ENCODE assay signal across 9 mouse cellular contexts in genomic region chr17:56022131-56022988, GRCm38 (mm10). TPM values are rescaled to one million over a fixed set of nuclear protein-coding genes. Genes with fewer than 3 reads are reported as not detected.
DNase-seq lines count a peak whose midpoint lies in the region; ATAC-seq and TF ChIP-seq lines count a peak whose summit lies in the region.
"Had no signal": no experiment of that assay in that cellular context is flagged by ENCODE, and none has a peak within 500 bp of the region (broad histone marks: within the 10 kb centered on the region; RNA-seq: fewer than 3 reads in every experiment).

No protein-coding gene starts in this region.

- no peak overlapping the region for H3K4me2 ChIP-seq in limb, embryonic 13.5 days (replicated peaks)
- H3K4me2 ChIP-seq in hindbrain, embryonic 14.5 days (replicated peaks), result no peak overlapping the region

- no peak overlapping the region for H3K4me3 ChIP-seq in limb, embryonic 13.5 days
- H3K4me3 ChIP-seq in limb, embryonic 10.5 days, result no peak overlapping the region
- no peak overlapping the region for H3K4me3 ChIP-seq in bone marrow macrophage, adult 2 months (ENCODE audit: insufficient read depth, low read length)
- H3K4me3 ChIP-seq in hindbrain, embryonic 14.5 days (replicated peaks; ENCODE audit: low read length), result no peak overlapping the region

- no peaks in the 10 kb centered on the region for H3K27me3 ChIP-seq in limb, embryonic 13.5 days
- H3K27me3 ChIP-seq in limb, embryonic 10.5 days (ENCODE audit: low read depth, poor library complexity, severe bottlenecking), result no peaks in the 10 kb centered on the region
- H3K27me3 ChIP-seq in hindbrain, embryonic 14.5 days (ENCODE audit: control insufficient read depth, insufficient read depth, low read length), result no peaks in the 10 kb centered on the region

- no peak for TF ChIP-seq CTCF in bone marrow macrophage, adult 2 months (IDR thresholded peaks at IDR 0.05; ENCODE audit: low read depth, low read length)

- ATAC-seq in limb, embryonic 13.5 days (ENCODE audit: low FRiP score, low read depth), result no peak
- ATAC-seq in CD4-positive, CD25-positive, alpha-beta regulatory T cell, adult 4 months, result peak; percentile 31
- no peak for ATAC-seq in hindbrain, embryonic 14.5 days (ENCODE audit: low FRiP score)

- WGBS in limb, embryonic 13.5 days, result 34% methylated on average over 2 of the region's 2 CpGs
- 61% methylated on average over 2 of the region's 2 CpGs for WGBS in limb, embryonic 10.5 days
- WGBS in hindbrain, embryonic 14.5 days, result 40% methylated on average over 2 of the region's 2 CpGs

- peak overlapping the region; percentile 4; the same call in 1 of the 2 replicates for H3K9ac ChIP-seq in limb, embryonic 13.5 days
- H3K9ac ChIP-seq in hindbrain, embryonic 14.5 days, result no peak overlapping the region

- peaks cover 73% of the 10 kb centered on the region for H3K36me3 ChIP-seq in limb, embryonic 13.5 days
- peaks cover 79% of the 10 kb centered on the region for H3K36me3 ChIP-seq in limb, embryonic 10.5 days
- peaks cover 33% of the 10 kb centered on the region for H3K36me3 ChIP-seq in hindbrain, embryonic 14.5 days (replicated peaks; ENCODE audit: control insufficient read depth, insufficient read depth)

- no peak overlapping the region for H3K27ac ChIP-seq in limb, embryonic 13.5 days
- H3K27ac ChIP-seq in limb, embryonic 10.5 days, result no peak overlapping the region
- H3K27ac ChIP-seq in bone marrow macrophage, adult 2 months (ENCODE audit: insufficient read depth, low read depth, low read length), result peak overlapping the region; percentile 82
- peak overlapping the region; percentile 28; the same call in 1 of the 2 replicates for H3K27ac ChIP-seq in hindbrain, embryonic 14.5 days

- H3K4me1 ChIP-seq in limb, embryonic 13.5 days, result 0 out of 2 replicates have a peak, but pooled peaks cover 5% of the 10 kb centered on the region
- H3K4me1 ChIP-seq in limb, embryonic 10.5 days, result peaks cover 36% of the 10 kb centered on the region
- peaks cover 60% of the 10 kb centered on the region for H3K4me1 ChIP-seq in bone marrow macrophage, adult 2 months (ENCODE audit: control insufficient read depth, insufficient read depth, low read length)
- peaks cover 14% of the 10 kb centered on the region; the same call in 1 of the 2 replicates for H3K4me1 ChIP-seq in hindbrain, embryonic 14.5 days (replicated peaks; ENCODE audit: control insufficient read depth, insufficient read depth, low read length)

- H3K9me3 ChIP-seq in limb, embryonic 13.5 days, result no peaks in the 10 kb centered on the region
- no peaks in the 10 kb centered on the region for H3K9me3 ChIP-seq in limb, embryonic 10.5 days (replicated peaks)
- H3K9me3 ChIP-seq in hindbrain, embryonic 14.5 days (ENCODE audit: control insufficient read depth, low read length), result no peaks in the 10 kb centered on the region

- no peak for TF ChIP-seq POLR2A in bone marrow macrophage, adult 2 months (IDR thresholded peaks at IDR 0.05; ENCODE audit: borderline replicate concordance, low read depth, low read length)

- no peak for DNase-seq in limb, embryonic 10.5 days (ENCODE audit: low spot score)
- DNase-seq in hindbrain, embryonic 14.5 days (ENCODE audit: low spot score), result no peak
- no peak for DNase-seq in urinary bladder, postnatal 14 days (ENCODE audit: low spot score)
- no peak for DNase-seq in urinary bladder, postnatal 36 days (ENCODE audit: low spot score in 2 of 2)
- DNase-seq: gastrocnemius, postnatal 10 days; kidney, adult 18-20 months had no signal

RNA-seq across cellular contexts. Expression of gene Sh3gl1, which starts 14.1 kb away (rescaled TPM):
- 190 and 200 TPM in 2 replicates for polyA plus RNA-seq in limb, embryonic 13.5 days (2015; fragmentation: Nextera tagmentation; extraction: Ambion mirVana)
- 181 and 187 TPM in 2 replicates for polyA plus RNA-seq in limb, embryonic 10.5 days (2016; fragmentation: Nextera tagmentation; extraction: Ambion mirVana)
- 100 to 1,000 TPM in 1 of 2 experiments, 10 to 100 TPM in 1; 93.7 to 110 TPM for polyA plus RNA-seq in CD4-positive, CD25-positive, alpha-beta regulatory T cell, adult 4 months (2017; shearing (Covaris generic))
- 98.2 and 99.0 TPM in 2 replicates for polyA plus RNA-seq in bone marrow macrophage, adult 2 months (2012; ENCODE audit: insufficient read depth, insufficient read length, missing spikeins)
- polyA plus RNA-seq in hindbrain, embryonic 14.5 days (2014; fragmentation: Nextera tagmentation; extraction: Ambion mirVana), result 91.1 and 94.1 TPM in 2 replicates

RNA-seq across cellular contexts. Expression of gene Mpnd, which starts 16.8 kb away (rescaled TPM):
- 108 and 109 TPM in 2 replicates for polyA plus RNA-seq in limb, embryonic 13.5 days (2015; fragmentation: Nextera tagmentation; extraction: Ambion mirVana)
- 115 and 130 TPM in 2 replicates for polyA plus RNA-seq in limb, embryonic 10.5 days (2016; fragmentation: Nextera tagmentation; extraction: Ambion mirVana)
- 10 to 100 TPM in 1 of 2 experiments, 1 to 10 TPM in 1; 9.2 to 13.7 TPM for polyA plus RNA-seq in CD4-positive, CD25-positive, alpha-beta regulatory T cell, adult 4 months (2017; shearing (Covaris generic))
- 41.5 and 52.8 TPM in 2 replicates for polyA plus RNA-seq in bone marrow macrophage, adult 2 months (2012; ENCODE audit: insufficient read depth, insufficient read length, missing spikeins)
- polyA plus RNA-seq in hindbrain, embryonic 14.5 days (2014; fragmentation: Nextera tagmentation; extraction: Ambion mirVana), result 146 and 151 TPM in 2 replicates

RNA-seq across cellular contexts. Expression of gene Stap2, which starts 17.0 kb away (rescaled TPM):
- 8.1 and 9.2 TPM in 2 replicates for polyA plus RNA-seq in limb, embryonic 13.5 days (2015; fragmentation: Nextera tagmentation; extraction: Ambion mirVana)
- 6.4 and 7.3 TPM in 2 replicates for polyA plus RNA-seq in limb, embryonic 10.5 days (2016; fragmentation: Nextera tagmentation; extraction: Ambion mirVana)
- under 1 TPM in 1 of 2 experiments, not detected in 1; 0.70 TPM for polyA plus RNA-seq in CD4-positive, CD25-positive, alpha-beta regulatory T cell, adult 4 months (2017; shearing (Covaris generic))
- polyA plus RNA-seq in bone marrow macrophage, adult 2 months (2012; ENCODE audit: insufficient read depth, insufficient read length, missing spikeins), result 0.98 and 1.5 TPM in 2 replicates
- polyA plus RNA-seq in hindbrain, embryonic 14.5 days (2014; fragmentation: Nextera tagmentation; extraction: Ambion mirVana), result 5.6 and 6.0 TPM in 2 replicates

RNA-seq across cellular contexts. Expression of gene Chaf1a, which starts 17.9 kb away (rescaled TPM):
- 27.4 and 29.0 TPM in 2 replicates for polyA plus RNA-seq in limb, embryonic 13.5 days (2015; fragmentation: Nextera tagmentation; extraction: Ambion mirVana)
- 54.7 and 60.2 TPM in 2 replicates for polyA plus RNA-seq in limb, embryonic 10.5 days (2016; fragmentation: Nextera tagmentation; extraction: Ambion mirVana)
- polyA plus RNA-seq in CD4-positive, CD25-positive, alpha-beta regulatory T cell, adult 4 months (2017; shearing (Covaris generic)), result 1 to 10 TPM in 1 of 2 experiments, under 1 TPM in 1; 0.51 to 1.0 TPM
- 11.5 and 14.1 TPM in 2 replicates for polyA plus RNA-seq in bone marrow macrophage, adult 2 months (2012; ENCODE audit: insufficient read depth, insufficient read length, missing spikeins)
- 3.1 and 3.6 TPM in 2 replicates for polyA plus RNA-seq in hindbrain, embryonic 14.5 days (2014; fragmentation: Nextera tagmentation; extraction: Ambion mirVana)

RNA-seq across cellular contexts. Expression of gene Fsd1, which starts 36.1 kb away (rescaled TPM):
- polyA plus RNA-seq in limb, embryonic 13.5 days (2015; fragmentation: Nextera tagmentation; extraction: Ambion mirVana), result 36.4 and 39.2 TPM in 2 replicates
- polyA plus RNA-seq in limb, embryonic 10.5 days (2016; fragmentation: Nextera tagmentation; extraction: Ambion mirVana), result 44.0 and 56.6 TPM in 2 replicates
- under 1 TPM in 1 of 2 experiments, not detected in 1; 0.47 TPM for polyA plus RNA-seq in CD4-positive, CD25-positive, alpha-beta regulatory T cell, adult 4 months (2017; shearing (Covaris generic))
- not detected in 2 replicates for polyA plus RNA-seq in bone marrow macrophage, adult 2 months (2012; ENCODE audit: insufficient read depth, insufficient read length, missing spikeins)
- polyA plus RNA-seq in hindbrain, embryonic 14.5 days (2014; fragmentation: Nextera tagmentation; extraction: Ambion mirVana), result 167 and 175 TPM in 2 replicates

Comparison
In these comparisons a context has a peak if more than half of its experiments do, and no peak if none do; other contexts are left out.
1. H3K27ac ChIP-seq: peak in bone marrow macrophage, adult 2 months (single experiment) and hindbrain, embryonic 14.5 days (single experiment); none in limb, embryonic 13.5 days (single experiment) and limb, embryonic 10.5 days (single experiment).